Mouse (Mus musculus) thymus, postnatal 0 days (tissue): ENCODE results near the gene Anxa10. TPM values are rescaled to one million over a fixed set of nuclear protein-coding genes. Genes with fewer than 3 reads are reported as not detected.
A peak's percentile ranks its signal among the peaks of the same experiment; 100 is the strongest.

Source experiments
- DNase-seq: peaks from one replicate; pipeline ENCODE4 v3.0.0-alpha.2; 2015; ENCODE audit warnings: low spot score
- polyA plus RNA-seq: library from polyadenylated mRNA; unstranded; fragments of >200 nt; fragmentation: Nextera tagmentation; extraction: Ambion mirVana; gene quantifications from 2 replicates; pipeline ENCODE4 v1.2.1, GENCODE M21; 2015

Anxa10 gene
- polyA plus RNA-seq = 0.14 and 0.19 TPM in 2 replicates

GRCm38 (mm10) chr8:62123098-62123497 lies at the start of gene Anxa10:
TSS of gene Anxa10 (minus strand) at chr8:62123150.
- DNase-seq = no peak

- DNase-seq = no peak
Observed at GRCm38 (mm10) chr8:62132662-62133366, 9.9 kb upstream of the Anxa10 start.

- no peak for DNase-seq
Observed at GRCm38 (mm10) chr8:62097213-62097612, 25.7 kb downstream of the Anxa10 start.

- no peak for DNase-seq
Observed at GRCm38 (mm10) chr8:62081804-62082203, 41.1 kb downstream of the Anxa10 start.

GRCm38 (mm10) chr8:62080195-62080802 lies 42.7 kb downstream of the Anxa10 start:
- peak; percentile 5 for DNase-seq

GRCm38 (mm10) chr8:62068305-62068704 lies 54.6 kb downstream of the Anxa10 start:
- DNase-seq = no peak

GRCm38 (mm10) chr8:62060357-62060756 lies 62.6 kb downstream of the Anxa10 start:
- DNase-seq = no peak

GRCm38 (mm10) chr8:62046809-62047208 lies 76.1 kb downstream of the Anxa10 start:
- DNase-seq = no peak

- DNase-seq = no peak
Observed at GRCm38 (mm10) chr8:62034351-62034750, 88.6 kb downstream of the Anxa10 start.

- no peak for DNase-seq
Observed at GRCm38 (mm10) chr8:62014582-62014981, 108.4 kb downstream of the Anxa10 start.

- DNase-seq = no peak
Observed at GRCm38 (mm10) chr8:62014166-62014565, 108.8 kb downstream of the Anxa10 start.

Other genes with a start within 250 kb of the Anxa10 start
- gene Palld, start 220.5 kb downstream of the Anxa10 start, polyA plus RNA-seq = 26.2 and 28.5 TPM in 2 replicates
- 7.0 and 12.4 TPM in 2 replicates for gene Ddx60, start 195.1 kb downstream of the Anxa10 start, polyA plus RNA-seq